In genomic region chr17:54353063-54353462, GRCm38 (mm10) we compare ENCODE assay signal across 19 mouse cellular contexts. TPM values are rescaled to one million over a fixed set of nuclear protein-coding genes. Genes with fewer than 3 reads are reported as not detected.
"Had no signal": no experiment of that assay in that cellular context is flagged by ENCODE, and none has a peak within 500 bp of the region (broad histone marks: within the 10 kb centered on the region; RNA-seq: fewer than 3 reads in every experiment).

No protein-coding gene starts in this region.

- H3K9ac ChIP-seq: liver, embryonic 12.5 days; liver, embryonic 14.5 days; lung, embryonic 14.5 days; midbrain, embryonic 12.5 days; neural tube, embryonic 13.5 days; neural tube, embryonic 15.5 days had no signal

- H3K27me3 ChIP-seq: liver, embryonic 12.5 days; midbrain, embryonic 12.5 days; neural tube, embryonic 13.5 days; neural tube, embryonic 15.5 days had no signal

- H3K4me3 ChIP-seq: liver, embryonic 12.5 days; midbrain, embryonic 12.5 days; myocyte; neural tube, embryonic 13.5 days; neural tube, embryonic 15.5 days had no signal

- ATAC-seq: liver, embryonic 12.5 days had no signal

- H3K27ac ChIP-seq: liver, embryonic 12.5 days; liver, embryonic 14.5 days; midbrain, embryonic 12.5 days; neural tube, embryonic 13.5 days; neural tube, embryonic 15.5 days had no signal

- DNase-seq: lung, adult 18-20 months; lung, embryonic 14.5 days; lung, postnatal 10 days; lung, postnatal 4 days; right cerebral cortex, adult 18-20 months; right cerebral cortex, postnatal 25 days; right cerebral cortex, postnatal 4 days; spleen, adult 18-20 months; thymus, adult 18-20 months; thymus, postnatal 14 days; thymus, postnatal 36 days had no signal

- H3K36me3 ChIP-seq: liver, embryonic 12.5 days; midbrain, embryonic 12.5 days; neural tube, embryonic 13.5 days; neural tube, embryonic 15.5 days had no signal

- H3K9me3 ChIP-seq: liver, embryonic 12.5 days; midbrain, embryonic 12.5 days; neural tube, embryonic 13.5 days; neural tube, embryonic 15.5 days had no signal

- H3K4me1 ChIP-seq: liver, embryonic 12.5 days; midbrain, embryonic 12.5 days; neural tube, embryonic 13.5 days; neural tube, embryonic 15.5 days had no signal

- H3K4me2 ChIP-seq: liver, embryonic 12.5 days; lung, embryonic 14.5 days; midbrain, embryonic 12.5 days; neural tube, embryonic 13.5 days; neural tube, embryonic 15.5 days had no signal

RNA-seq across cellular contexts. Expression of gene Slc5a7, which starts 54.2 kb away (rescaled TPM):
- polyA plus RNA-seq: liver, adult 2 months; liver, embryonic 16.5 days had no signal
